Mouse (Mus musculus) gastrocnemius, postnatal 14 days (tissue): Measurements from ENCODE around the gene BC052040. TPM values are rescaled to one million over a fixed set of nuclear protein-coding genes. Genes with fewer than 3 reads are reported as not detected.
A peak's percentile ranks its signal among the peaks of the same experiment; 100 is the strongest.

Experiments used
- DNase-seq: peaks from one replicate; pipeline ENCODE4 v3.0.0; 2021; ENCODE audit warnings: mixed read lengths
- intact Hi-C: fragments of 180-260 bp; cut with DNase I; formaldehyde crosslinking; loops from one replicate; pipeline ENCODE4 v1.15.1; 2025; ENCODE audit warnings: low total_unique reads
- long read RNA-seq, 2 experiments: library from polyadenylated mRNA; stranded (forward); transcript quantifications; one replicate each; pipeline ENCODE4 v2.0.0; 2021
- total RNA-seq, 2 experiments: library from RNA; stranded (reverse); gene quantifications; 2 replicates each; pipeline ENCODE4 v1.2.3; 2021

The BC052040 gene
- total RNA-seq: 1 to 10 TPM; 1.1 to 1.4 TPM
- long read RNA-seq, experiment 1: 0 reads
- long read RNA-seq, experiment 2, partial matches to known transcripts: 0 of 1 reads
- long read RNA-seq, experiment 2, other reads (novel, unspliced or antisense): 1 of 1 reads

DNA sequence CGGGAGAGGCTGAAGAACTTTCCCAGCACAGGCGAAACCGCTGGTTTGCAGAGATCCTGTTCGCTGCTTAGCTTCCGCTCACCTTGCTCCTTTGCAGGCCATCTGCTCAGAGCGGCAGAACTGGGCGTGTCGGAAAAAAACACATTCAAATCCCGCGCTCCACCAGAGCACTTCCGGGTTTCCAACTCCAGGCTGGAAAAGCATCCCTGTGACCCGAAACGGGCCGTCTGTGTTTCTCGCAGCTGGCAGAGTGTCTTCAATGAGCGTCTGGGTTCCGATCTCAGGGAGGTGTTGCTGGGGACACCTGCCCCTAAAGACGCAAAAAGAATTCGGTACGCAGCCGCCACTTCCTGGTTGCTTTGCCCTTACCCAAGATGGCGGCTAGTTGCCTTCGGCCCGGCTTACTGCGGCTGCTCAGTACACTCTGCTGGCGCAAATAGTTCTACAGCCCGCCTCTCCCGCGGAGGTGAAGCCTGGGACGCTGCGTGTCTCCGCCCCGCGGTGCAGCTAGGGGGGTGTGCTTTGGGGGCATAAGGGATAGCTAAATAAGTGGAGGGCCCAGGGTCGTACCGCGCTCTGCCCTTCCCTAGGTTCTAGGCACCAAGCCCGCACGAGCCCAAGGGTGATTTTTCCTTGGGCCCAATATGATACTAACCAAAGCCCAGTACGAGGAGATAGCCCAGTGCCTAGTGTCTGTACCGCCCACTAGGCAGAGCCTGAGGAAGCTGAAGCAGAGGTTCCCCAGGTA, at the start of gene BC052040:
Gene BC052040, plus strand, starts transcription at position 476 of the 748 bp plus-strand sequence.
- peak; percentile 82 for DNase-seq
- intact Hi-C loops: no loop called here

DNA sequence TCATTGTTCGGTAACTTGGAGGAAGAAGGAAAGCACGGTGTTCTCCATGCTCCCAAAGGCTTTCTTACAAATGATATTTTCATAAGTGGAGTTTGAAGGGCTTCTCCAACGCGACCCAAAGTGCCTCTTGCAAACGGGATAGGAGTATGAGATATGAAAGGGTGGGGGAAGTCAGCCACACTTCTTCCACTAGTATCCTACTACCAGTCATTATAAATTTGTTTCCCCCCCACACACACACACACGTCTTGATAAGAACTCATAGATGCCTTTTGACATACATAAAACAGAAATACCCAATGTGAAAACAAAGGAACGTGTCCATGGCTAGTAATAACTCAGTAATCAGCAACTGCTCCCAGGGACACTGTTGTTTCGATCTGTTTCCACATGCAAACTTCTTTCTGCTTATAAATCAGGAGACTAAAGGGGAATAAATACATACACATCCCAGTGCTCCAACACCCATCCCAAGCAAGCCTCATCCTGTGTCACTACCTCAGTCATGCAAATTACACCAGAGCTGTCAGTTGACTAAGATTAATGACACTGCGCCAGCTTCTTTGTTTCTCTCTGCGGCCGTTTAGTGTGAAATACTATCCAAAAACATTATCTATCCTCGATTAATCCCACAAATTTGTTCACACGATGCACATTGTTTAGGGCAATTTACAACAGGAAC, 43.4 kb upstream of the BC052040 start:
- intact Hi-C loops: no loop called here
- DNase-seq: no peak

DNA sequence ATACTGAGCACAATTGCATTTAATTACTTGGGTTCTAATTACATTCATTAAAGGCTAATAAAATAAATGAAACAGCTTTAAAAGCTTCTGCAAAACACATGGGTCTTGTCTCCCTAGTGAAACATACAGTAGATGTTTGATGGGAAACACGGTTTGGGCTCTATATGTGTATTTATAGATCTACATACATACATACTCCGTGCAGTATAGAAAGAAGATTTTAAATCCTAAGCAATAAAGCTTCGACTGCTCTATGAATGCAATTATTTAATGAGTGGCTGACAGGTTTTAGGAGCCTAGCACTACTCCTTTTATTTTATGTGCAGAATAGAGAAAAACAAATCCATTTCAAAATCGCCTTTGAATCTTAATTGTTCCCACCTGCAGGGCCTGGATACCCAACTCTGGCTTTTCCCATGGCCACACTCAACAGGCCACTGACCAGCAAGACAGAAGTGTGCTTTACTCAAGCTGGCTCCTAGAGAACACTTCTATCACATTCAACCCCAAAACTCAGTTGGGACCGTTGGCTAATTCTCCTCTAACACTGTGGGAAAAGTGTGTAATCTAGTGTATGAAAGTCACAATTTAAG, 42.7 kb upstream of the BC052040 start:
- no peak for DNase-seq
- intact Hi-C loops: no loop called here

DNA sequence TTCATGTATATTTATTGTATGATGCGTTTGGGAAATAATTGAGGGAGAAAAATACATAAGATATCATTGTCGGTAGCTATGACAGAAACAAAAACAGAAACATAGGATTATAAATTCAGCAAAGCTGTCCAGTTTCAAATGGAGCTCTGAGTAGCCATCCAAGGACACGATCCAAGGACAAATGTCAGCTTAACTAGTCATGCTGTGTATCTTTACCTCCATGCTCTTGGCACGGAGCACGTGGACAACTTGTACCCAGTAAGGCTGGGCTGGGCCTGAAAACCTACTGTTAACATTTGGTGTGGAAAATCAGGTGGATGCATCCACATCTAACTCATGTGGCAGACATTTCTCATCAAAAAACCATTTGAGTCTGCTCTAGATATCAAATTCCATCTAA, 41.8 kb upstream of the BC052040 start:
- no peak for DNase-seq
- intact Hi-C loops: no loop called here

DNA sequence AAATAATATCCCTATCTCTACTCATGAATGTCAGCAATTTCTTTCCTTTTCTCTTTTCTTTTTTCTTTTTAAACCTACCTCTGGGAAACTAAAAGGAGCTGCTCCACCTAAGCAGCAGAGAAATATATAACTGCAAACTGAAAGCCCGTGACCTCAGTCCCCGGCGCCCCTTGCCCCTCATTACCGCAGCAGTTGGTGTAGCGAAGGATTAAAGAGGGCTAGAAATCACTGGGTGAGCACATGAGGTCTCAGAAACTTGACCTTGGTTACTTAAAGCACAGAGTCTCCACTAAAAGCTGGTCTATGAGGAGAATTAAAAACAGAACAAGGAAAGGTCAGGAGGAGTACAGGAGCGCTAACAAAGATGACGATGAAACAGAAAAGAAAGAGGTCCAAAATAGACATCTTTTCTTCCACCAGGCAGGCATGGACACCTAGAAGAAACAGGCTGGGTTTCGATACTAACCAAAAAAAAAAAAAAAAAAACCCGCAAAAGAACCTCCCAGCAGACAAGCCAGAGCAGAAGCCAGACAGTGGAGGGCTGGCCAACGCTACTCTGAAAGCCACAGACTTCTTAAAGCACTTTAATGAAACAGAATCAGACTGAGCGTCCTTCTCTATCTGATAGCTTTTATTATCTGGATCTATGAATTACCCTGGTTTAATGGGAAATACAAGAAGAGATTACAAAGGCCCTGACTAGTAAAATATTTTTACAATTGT, 39.0 kb upstream of the BC052040 start:
- intact Hi-C loops: no loop called here
- no peak for DNase-seq

DNA sequence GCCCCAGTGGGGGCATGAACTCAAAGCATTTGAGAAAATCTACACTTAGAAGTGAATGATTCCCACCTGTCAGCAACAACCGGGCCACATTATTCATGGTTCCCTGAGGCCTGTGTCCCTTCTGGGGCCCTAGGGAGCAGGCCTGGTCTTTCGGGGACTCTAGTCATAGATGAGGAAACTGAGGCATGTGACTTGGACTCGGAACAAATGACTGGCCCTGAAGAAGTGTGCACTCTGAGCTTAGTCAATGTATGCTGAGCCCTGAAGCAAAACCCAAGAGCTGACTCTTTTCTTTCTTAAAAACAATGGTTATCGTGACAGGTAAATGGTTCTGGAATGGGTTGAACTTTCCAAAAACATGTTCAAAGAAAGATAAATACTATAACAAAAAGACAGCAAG, 38.3 kb upstream of the BC052040 start:
- no peak for DNase-seq
- intact Hi-C loops: no loop called here

DNA sequence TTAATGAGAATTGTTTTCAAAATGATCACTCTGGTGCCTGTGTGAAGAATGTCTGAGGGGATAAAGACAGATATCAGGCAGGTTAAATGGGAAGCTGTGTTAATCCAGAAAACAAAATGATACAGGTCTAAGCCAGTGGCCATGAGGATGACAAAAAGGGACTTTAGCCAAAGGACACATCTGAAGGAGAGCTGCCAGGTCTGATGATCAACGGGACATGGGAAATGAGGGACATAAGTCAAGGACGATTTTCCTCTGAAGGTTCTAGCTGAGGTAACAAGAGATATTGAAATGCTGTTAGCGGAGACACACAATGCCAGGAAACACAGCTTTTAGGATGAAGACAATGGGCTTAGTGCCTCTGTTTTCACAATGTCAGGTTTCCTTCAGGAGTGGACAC, 29.6 kb upstream of the BC052040 start:
- DNase-seq: no peak
- intact Hi-C loops: no loop called here

DNA sequence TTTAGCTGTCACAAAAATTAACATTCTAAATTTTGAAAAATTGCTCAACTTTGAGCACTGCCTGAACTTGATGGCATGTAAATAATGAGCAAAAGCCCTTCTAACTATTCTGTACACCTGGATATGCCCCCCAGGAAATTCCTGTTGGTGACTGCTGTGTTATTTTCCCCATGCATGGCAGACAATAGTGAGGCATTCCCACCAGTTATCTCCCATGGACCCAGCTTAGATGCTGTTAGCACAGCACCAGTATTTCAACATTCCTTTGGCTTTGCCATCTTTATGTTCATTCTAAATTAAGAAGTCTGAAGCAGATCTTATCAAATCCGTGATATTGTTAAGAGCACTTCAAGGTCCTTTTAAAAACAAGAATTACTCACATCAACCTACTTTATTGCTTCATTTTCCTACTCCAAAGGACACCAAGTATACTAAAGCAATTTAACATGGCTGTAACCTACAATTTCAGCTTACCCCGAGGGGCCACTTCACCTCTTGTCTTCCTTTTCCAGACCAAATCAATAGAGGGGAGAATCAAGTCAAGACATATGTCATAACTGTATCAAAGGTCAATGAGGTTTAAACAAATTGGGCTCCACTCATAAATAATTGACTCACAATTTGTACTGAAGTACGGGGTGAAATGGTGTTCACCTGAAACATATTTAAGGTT, 19.2 kb upstream of the BC052040 start:
- intact Hi-C loops: no loop called here

DNA sequence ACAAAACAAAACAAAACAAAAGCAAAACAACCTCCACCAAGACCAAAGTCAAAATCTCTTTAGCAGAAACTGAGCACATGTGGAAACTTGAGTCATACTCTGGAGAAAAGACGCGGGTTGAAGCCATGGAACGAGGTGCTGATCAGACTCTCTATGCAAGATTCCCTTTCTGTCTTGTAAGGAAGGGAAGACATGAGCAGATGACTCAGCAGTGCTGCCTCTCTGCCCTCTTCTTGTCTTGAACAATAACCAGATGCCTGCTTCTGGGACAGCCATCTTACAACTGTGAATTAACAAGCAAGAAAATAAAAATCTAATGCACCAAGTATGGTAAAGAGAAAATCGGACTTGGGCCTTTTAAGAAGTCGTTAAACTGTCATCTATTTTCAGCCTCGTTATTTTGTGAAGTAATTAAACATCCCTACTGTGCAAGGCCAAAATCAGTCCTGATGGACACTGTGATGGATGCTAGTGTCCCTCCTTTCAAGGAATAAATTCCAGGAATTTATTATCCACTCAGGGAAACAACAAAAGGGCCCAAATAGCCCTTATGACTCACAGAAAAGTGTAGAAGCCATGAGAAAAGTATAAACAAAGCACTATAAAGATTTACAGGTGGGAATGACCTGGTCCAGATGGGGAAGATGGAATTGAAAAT, 18.0 kb upstream of the BC052040 start:
- intact Hi-C loops: no loop called here
- DNase-seq: no peak

More for the DNA sequence above, 19.2 kb upstream of the BC052040 start:
- no peak for DNase-seq

DNA sequence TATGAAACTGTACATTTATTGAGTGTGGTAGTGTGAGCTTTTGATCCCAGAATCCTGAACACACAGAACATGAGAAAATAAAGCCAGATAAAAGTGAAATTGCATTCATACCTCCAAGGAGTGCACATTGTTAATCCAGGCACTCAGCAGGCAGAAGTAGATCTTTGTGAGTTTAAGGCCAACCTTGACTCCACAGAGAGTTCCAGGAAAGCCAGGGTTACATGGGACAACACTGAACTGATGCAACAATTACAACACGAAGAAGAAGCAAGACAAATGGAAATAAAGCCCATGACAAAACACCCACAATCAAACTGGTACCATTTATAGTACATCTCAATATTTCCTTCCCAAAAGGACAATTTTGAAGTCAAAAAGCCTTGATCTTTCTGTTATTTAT, 9.5 kb upstream of the BC052040 start:
- intact Hi-C loops: no loop called here
- DNase-seq: no peak

DNA sequence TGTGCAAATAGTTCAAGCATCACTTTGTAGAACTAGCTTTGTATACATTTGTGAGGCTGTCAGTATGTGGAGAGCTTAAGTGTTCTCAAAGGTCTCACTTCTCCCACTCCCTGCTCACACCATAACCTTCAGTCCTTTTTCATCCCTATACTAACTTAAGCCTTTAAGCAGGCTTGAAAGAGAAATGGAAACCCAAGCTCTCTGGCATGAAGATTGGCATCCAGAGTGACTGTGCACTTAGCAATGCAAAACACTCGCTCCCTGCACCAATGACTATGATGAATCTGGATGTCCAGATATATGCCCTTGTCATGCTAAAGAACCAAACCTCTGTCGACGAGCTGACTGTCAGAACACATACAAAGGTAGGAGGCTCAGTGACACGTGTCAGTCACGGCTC, 6.7 kb upstream of the BC052040 start:
- DNase-seq: no peak
- intact Hi-C loops: no loop called here

DNA sequence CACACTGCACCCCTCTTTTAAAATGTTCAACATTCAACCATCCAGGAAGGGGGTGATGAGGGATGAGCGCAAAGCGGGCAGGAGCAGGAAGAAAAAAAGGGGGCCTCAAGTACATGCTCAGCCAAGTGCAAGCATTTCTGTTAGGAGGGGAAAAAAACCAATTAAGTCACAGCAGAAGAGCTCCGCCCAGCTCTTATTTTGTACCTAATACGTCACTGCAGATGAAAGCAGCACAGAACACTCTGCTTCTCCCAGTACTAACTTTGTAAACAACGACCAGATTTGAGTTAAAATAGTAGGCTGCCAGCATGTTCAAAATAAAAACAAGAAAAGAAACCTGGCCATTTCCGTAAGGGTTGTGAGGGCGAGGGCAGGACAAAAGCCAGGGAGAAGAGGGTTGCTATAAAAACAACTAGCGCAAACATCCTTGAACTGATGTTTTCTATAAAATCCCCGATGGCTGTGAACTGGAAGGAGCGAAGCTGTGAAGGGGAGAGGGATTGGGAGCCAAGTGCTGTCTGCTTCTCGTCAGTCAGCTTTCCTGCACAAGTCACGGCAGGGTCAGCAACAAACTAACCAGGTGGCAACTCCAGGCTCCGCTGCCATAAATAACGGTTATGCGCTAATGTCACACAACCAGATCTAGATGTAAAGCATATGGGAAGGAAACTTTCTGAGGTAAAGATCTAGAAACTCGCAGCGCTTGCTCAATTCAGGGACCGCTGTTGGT, 2.2 kb upstream of the BC052040 start:
- intact Hi-C loops: no loop called here
- DNase-seq: no peak

DNA sequence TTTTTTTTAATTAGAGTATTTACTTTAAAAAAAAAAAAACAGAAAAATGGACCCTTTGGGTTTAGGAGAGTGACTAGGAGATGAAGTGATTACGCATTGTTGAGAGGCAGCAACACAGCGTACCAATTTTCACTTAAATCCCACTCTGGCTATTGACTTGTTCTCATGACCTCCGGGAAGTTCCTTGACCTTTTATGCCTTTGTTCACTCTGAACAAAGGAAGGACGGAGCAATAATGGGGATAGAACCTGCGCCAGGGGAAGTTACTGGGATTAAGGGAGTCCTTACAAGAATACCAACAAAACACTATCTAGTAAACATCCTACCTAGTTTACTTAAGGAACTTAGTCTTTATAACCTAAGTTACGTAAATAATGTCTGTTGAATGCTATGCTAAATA, 1.5 kb upstream of the BC052040 start:
- intact Hi-C loops: no loop called here
- no peak for DNase-seq

DNA sequence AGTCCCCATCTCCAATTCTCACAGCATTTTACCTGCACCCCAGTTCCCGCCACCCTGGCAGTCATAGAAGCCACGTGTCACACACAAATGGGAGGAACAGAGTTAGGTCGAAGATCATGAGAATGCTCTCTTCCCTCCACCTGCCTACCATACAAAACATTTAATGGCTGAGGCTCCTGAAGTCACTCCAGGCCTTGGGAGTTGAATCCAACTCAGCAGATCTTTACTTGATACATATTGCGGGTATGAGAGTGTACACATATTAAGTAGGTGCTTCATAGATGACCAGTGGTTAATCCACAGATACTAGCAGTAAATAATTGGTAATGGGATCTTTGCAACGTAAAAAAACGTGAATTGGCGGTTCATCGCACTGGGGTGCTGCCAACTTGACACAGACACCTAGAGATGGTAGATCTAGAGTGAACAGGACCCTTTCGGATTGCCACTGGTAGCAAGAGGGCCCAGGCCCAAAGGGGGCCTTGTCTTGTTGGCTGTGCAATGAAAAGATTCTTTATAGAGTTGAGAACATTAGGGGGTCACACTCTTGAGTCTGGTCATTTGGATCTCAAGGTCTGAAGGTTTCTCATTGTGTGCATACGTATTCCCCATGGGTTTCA, 583 bp downstream of the BC052040 start:
- DNase-seq: no peak
- intact Hi-C loops: no loop called here

DNA sequence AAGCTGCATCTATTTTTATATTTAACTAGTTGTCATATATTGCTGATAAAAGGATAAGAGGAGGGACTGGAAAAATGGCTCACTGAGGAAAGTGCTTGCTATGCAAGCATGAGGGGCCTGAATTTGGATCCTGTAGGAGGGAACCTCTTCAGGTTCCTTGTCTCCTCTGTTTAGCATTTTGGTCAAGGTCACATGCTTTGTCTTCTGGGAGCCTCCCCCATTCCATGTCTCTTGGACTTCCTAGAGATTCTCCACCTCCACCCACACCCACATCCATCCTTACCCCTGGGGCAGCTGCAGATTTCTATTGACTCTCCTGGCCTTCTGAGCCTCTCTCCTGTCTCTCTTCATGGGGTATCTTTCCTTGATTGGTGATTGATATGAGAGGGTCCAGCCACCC, 2.3 kb downstream of the BC052040 start:
- DNase-seq: no peak
- intact Hi-C loops: no loop called here

DNA sequence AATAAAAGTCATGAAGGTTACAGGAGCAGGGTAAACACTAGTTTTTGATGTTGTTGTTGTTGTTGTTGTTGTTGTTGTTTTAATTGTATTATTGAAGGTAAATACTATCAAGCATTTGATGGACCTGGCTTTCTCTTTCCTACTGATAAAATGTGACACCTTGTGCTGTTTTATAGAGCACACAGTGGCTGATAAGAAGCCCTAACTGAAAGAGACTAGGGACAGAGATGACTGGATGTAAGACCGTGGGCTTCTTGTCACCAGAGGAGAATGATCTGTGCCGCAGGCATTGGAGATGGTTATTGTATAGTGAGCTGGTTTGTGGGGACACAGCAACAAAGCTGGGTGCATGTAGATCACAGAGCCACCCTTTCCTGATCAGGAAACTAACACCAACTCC, 9.1 kb downstream of the BC052040 start:
- intact Hi-C loops: no loop called here

DNA sequence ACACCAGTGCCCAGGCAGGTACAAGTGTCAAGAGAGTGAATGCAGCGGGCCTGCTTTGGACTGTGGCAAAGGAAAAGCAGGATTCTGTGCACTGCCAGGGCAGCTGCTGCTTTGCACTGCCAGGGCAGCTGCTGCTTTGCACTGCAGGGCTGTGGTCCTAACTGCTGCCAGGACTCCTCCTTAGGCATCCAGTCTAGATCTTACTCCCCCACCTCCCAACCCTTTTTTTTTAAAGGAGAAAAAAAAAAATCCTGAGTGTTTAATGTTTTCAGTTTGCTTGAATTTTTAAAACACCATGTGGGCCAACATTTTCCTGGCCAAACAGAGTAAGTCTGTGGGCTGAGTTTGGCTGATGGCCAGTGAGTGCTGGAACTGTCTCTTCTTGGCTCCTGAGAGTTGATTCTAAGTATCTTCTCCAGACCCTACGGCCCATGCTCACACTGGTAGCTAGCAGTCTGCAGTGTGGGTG, 11.2 kb downstream of the BC052040 start:
- intact Hi-C loops: no loop called here

More for the DNA sequence above, 9.1 kb downstream of the BC052040 start:
- DNase-seq: no peak

DNA sequence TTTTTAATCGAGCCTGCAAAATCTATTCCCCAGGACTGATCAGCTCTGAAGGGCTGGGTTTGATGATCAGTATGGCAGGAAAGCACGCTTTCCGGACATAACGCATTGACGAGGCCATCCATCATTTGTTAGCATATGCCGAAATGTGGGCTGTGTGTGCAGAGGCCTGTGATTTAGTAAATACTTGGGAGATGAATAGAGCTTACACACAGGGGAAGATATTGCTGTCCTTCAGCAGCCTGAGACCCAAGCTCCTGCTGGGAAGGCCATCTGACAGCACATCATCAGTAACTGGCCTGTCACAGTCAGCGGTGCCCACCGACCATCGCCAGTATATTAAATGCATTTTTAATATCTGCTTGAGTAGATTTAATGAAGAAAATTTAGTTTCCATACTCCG, 15.5 kb downstream of the BC052040 start:
- intact Hi-C loops: no loop called here
- DNase-seq: no peak

More for the DNA sequence above, 11.2 kb downstream of the BC052040 start:
- peak; percentile 54 for DNase-seq
